Mouse (Mus musculus) kidney, postnatal 0 days (tissue): ENCODE results near the gene Pdia6. TPM values are rescaled to one million over a fixed set of nuclear protein-coding genes. Genes with fewer than 3 reads are reported as not detected.

Experiments
- ATAC-seq: fragments of 200-750 bp; cut with Nextera tagmentation; replicated peaks from 2 replicates; pipeline ENCODE4 v1.8.0; 2017; ENCODE audit warnings: low read depth, moderate number of reproducible peaks, moderate TSS enrichment, moderate library complexity; ENCODE audit not compliant: low FRiP score
- DNase-seq: peaks from one replicate; pipeline ENCODE4 v3.0.0-alpha.2; 2016; ENCODE audit warnings: low spot score
- H3K27ac ChIP-seq: fragments of 300-500 bp; sonication (generic); 2 replicates; pipeline ENCODE4 v1.5.1; 2014; ENCODE audit warnings: mild to moderate bottlenecking
- H3K27me3 ChIP-seq: fragments of 300-500 bp; sonication (generic); 2 replicates; pipeline ENCODE4 v1.6.1; 2014; ENCODE audit warnings: low read length, mixed read lengths; ENCODE audit not compliant: insufficient read depth
- H3K36me3 ChIP-seq: fragments of 300-500 bp; sonication (generic); 2 replicates; pipeline ENCODE4 v1.6.1; 2014; ENCODE audit warnings: low read length, mixed read lengths; ENCODE audit not compliant: insufficient read depth
- H3K4me1 ChIP-seq: fragments of 300-500 bp; sonication (generic); replicated peaks from 2 replicates; pipeline ENCODE4 v1.6.1; 2014; ENCODE audit warnings: antibody characterized with exemption, low read length, mixed read lengths; ENCODE audit not compliant: insufficient read depth
- H3K4me2 ChIP-seq: fragments of 300-500 bp; sonication (generic); 2 replicates; pipeline ENCODE4 v1.6.1; 2014; ENCODE audit warnings: mild to moderate bottlenecking, low read length, moderate library complexity, mixed read lengths
- H3K4me3 ChIP-seq: fragments of 300-500 bp; sonication (generic); replicated peaks from 2 replicates; pipeline ENCODE4 v1.5.1; 2014; ENCODE audit warnings: low read depth, low read length
- H3K9ac ChIP-seq: fragments of 300-500 bp; sonication (generic); 2 replicates; pipeline ENCODE4 v1.6.1; 2014; ENCODE audit warnings: low read depth, low read length
- H3K9me3 ChIP-seq: fragments of 300-500 bp; sonication (generic); replicated peaks from 2 replicates; pipeline ENCODE4 v1.6.1; 2016; ENCODE audit warnings: low read length, inconsistent platforms, mixed read lengths
- CTCF ChIP-seq: IDR thresholded peaks from 2 replicates; pipeline ENCODE4 v1.5.1; 2016; ENCODE audit warnings: antibody characterized with exemption, low read depth, mild to moderate bottlenecking, moderate library complexity
- WGBS: fragments of 180-500 bp; shearing (Covaris S2); extraction: QIAGEN DNeasy Blood & Tissue Kit; methylation state at CpG from one replicate; pipeline ENCODE4 v1.1.7; 2014; 5-methylcytosine and 5-hydroxymethylcytosine counted together
- polyA plus RNA-seq: library from polyadenylated mRNA; unstranded; fragments of >200 nt; fragmentation: Nextera tagmentation; extraction: Ambion mirVana; gene quantifications from 2 replicates; pipeline ENCODE4 v1.2.1, GENCODE M21; 2015

Gene Pdia6
- 418 and 467 TPM in 2 replicates for polyA plus RNA-seq

- Histone ChIP-seq H3K27me3 (no peaks in the 10 kb centered on the region), H3K9me3 (no peaks in the 10 kb centered on the region), H3K36me3 (peaks cover 10% of the 10 kb centered on the region), H3K4me2 (peak within 1 kb of the TSS; percentile 53), H3K4me1 (peaks cover 6% of the 10 kb centered on the region), H3K27ac (peak within 1 kb of the TSS; percentile 86), H3K4me3 (peak within 1 kb of the TSS; percentile 92), H3K9ac (peak within 1 kb of the TSS; percentile 90)
- no peak for TF ChIP-seq CTCF
- ATAC-seq (peak; percentile 100), DNase-seq (peak; percentile 96)
- WGBS, result 1% methylated on average over 48 of the region's 48 CpGs
Observed at GRCm38 (mm10) chr12:17265971-17266672, at the start of gene Pdia6. Gene Pdia6, plus strand, starts transcription at chr12:17266545.

- Histone ChIP-seq H3K9ac (no peak overlapping the region), H3K27ac (no peak overlapping the region), H3K36me3 (no peaks in the 10 kb centered on the region), H3K4me1 (no peaks in the 10 kb centered on the region), H3K4me3 (no peak overlapping the region), H3K4me2 (no peak overlapping the region), H3K9me3 (no peaks in the 10 kb centered on the region), H3K27me3 (no peaks in the 10 kb centered on the region)
- no peak for DNase-seq
- ATAC-seq, result no peak
- WGBS, result 57% methylated on average over 8 of the region's 8 CpGs
- no peak for TF ChIP-seq CTCF
Observed at GRCm38 (mm10) chr12:17218390-17218789, 48.0 kb upstream of the Pdia6 start.

- no peaks in the 10 kb centered on the region for H3K36me3 ChIP-seq
- H3K27me3 ChIP-seq, result no peaks in the 10 kb centered on the region
- no peak overlapping the region for H3K4me3 ChIP-seq
- DNase-seq (peak; percentile 19), ATAC-seq (no peak)
- no peaks in the 10 kb centered on the region for H3K4me1 ChIP-seq
- no peak overlapping the region for H3K4me2 ChIP-seq
- no peaks in the 10 kb centered on the region for H3K9me3 ChIP-seq
- H3K27ac ChIP-seq, result no peak overlapping the region
- no peak overlapping the region for H3K9ac ChIP-seq
- WGBS, result 27% methylated on average over 4 of the region's 4 CpGs
- TF ChIP-seq CTCF, result no peak
Observed at GRCm38 (mm10) chr12:17219107-17219506, 47.2 kb upstream of the Pdia6 start.

GRCm38 (mm10) chr12:17220631-17221030, 45.7 kb upstream of the Pdia6 start:
- WGBS, result 69% methylated on average over 5 of the region's 5 CpGs
- no peak overlapping the region for H3K4me2 ChIP-seq
- no peak overlapping the region for H3K9ac ChIP-seq
- no peak for TF ChIP-seq CTCF
- H3K4me3 ChIP-seq, result no peak overlapping the region
- DNase-seq (no peak), ATAC-seq (no peak)
- no peaks in the 10 kb centered on the region for H3K27me3 ChIP-seq
- H3K9me3 ChIP-seq, result no peaks in the 10 kb centered on the region
- no peaks in the 10 kb centered on the region for H3K36me3 ChIP-seq
- H3K4me1 ChIP-seq, result no peaks in the 10 kb centered on the region
- H3K27ac ChIP-seq, result no peak overlapping the region

GRCm38 (mm10) chr12:17221891-17222428, 44.4 kb upstream of the Pdia6 start:
- no peaks in the 10 kb centered on the region for H3K36me3 ChIP-seq
- no peaks in the 10 kb centered on the region for H3K27me3 ChIP-seq
- ATAC-seq, result no peak
- TF ChIP-seq CTCF, result peak; percentile 73
- H3K4me3 ChIP-seq, result no peak overlapping the region
- 42% methylated on average over 5 of the region's 5 CpGs for WGBS
- no peaks in the 10 kb centered on the region for H3K4me1 ChIP-seq
- no peak overlapping the region for H3K9ac ChIP-seq
- H3K9me3 ChIP-seq, result no peaks in the 10 kb centered on the region
- DNase-seq, result peak; percentile 50
- H3K27ac ChIP-seq, result no peak overlapping the region
- H3K4me2 ChIP-seq, result no peak overlapping the region

- Histone ChIP-seq H3K9me3 (no peaks in the 10 kb centered on the region), H3K9ac (no peak overlapping the region), H3K36me3 (no peaks in the 10 kb centered on the region), H3K4me3 (no peak overlapping the region), H3K27ac (no peak overlapping the region), H3K27me3 (no peaks in the 10 kb centered on the region), H3K4me2 (no peak overlapping the region), H3K4me1 (no peaks in the 10 kb centered on the region)
- no peak for TF ChIP-seq CTCF
- ATAC-seq (no peak), DNase-seq (no peak)
- WGBS, result 32% methylated on average over 3 of the region's 3 CpGs
Observed at GRCm38 (mm10) chr12:17223050-17223449, 43.3 kb upstream of the Pdia6 start.
